Mouse (Mus musculus): Measurements from ENCODE around the gene Lmtk2.

Lmtk2 gene

DNA sequence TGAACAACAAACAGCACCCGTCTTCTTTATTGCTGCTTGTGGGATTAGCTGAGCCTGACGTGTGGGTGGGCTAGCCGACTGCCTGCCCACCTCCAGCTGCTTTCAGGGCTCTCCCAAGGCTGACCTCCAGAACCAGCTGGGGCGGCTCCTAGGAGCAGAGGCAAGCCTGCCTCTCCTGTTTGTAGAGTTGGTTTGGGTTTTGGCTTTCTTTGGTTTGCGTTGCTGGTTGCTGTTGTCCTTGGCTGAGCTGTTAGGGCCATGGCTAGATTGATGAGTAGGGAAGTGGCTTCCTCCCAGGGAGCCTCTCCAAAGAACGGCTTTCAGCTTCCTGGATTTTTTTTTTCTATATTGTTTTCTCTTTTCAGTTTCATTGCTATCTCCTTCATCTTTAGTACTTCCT lies 78.0 kb downstream of the Lmtk2 start:
- DNase-seq (ENCODE audit: low spot score in 2 of 2), result no peak

DNA sequence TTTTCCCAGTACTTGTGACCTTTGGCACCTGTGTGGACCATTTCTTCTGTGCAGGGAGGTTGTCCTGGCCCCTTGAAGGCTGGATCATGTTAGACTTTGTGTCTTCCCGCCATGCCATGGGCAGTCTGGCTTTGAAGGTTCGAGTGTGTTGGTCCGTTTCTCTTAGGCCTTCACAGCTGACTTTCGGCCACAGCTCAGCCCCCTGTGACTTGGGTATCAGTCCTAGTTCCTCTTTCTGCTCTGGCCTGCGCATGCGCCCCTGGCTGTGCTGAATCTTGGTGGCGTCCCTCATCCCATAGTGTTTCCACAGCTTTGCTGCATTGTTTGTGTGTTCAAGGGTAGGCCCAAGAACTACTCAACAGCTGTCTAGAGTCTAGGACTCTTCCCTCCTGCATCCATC lies 81.0 kb downstream of the Lmtk2 start:
- DNase-seq (ENCODE audit: low spot score in 2 of 2), result no peak

- no peak for DNase-seq (ENCODE audit: low spot score in 2 of 2)
Measured at GRCm38 (mm10) chr5:144182542-144183247, 82.5 kb downstream of the Lmtk2 start.

GRCm38 (mm10) chr5:144183248-144183559 lies 83.0 kb downstream of the Lmtk2 start:
- DNase-seq (ENCODE audit: low spot score in 2 of 2), result no peak

- no peak for DNase-seq (ENCODE audit: low spot score in 2 of 2)
Measured at GRCm38 (mm10) chr5:144183647-144184335, 83.6 kb downstream of the Lmtk2 start.

DNA sequence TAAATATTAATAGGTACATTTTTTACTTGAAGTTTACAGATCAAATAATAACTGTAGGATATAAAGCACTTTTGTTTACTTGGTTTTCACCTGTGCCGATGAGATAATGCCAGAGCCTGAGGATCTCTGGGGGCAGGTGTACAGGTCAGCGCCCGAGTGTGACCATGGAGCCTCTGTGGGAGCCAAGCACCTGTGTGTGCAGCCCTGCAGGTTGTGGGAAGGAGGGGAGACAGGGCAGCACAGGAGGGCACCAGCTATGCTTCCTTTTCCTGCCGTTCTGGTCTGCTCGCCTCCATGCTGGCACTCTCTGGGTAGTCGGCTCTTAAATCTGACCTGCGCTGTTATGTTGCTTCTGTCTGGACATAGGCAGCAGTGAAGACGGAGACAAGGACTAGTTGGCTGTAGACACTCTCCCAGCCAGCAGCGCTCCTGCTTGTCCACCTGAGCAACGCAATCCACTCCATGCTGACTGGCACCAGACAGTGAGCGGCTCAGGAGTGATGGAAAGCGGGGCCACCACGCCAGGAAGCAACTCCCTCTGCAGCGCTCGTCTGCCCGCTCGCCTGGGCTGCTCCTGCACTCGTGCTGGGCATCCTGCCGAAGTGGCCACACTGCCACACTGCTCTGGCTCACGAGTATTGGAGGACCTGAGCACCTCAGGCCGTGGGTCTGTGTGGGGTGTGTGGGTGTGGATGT lies 84.3 kb downstream of the Lmtk2 start:
- DNase-seq (ENCODE audit: low spot score in 2 of 2), result no peak

DNA sequence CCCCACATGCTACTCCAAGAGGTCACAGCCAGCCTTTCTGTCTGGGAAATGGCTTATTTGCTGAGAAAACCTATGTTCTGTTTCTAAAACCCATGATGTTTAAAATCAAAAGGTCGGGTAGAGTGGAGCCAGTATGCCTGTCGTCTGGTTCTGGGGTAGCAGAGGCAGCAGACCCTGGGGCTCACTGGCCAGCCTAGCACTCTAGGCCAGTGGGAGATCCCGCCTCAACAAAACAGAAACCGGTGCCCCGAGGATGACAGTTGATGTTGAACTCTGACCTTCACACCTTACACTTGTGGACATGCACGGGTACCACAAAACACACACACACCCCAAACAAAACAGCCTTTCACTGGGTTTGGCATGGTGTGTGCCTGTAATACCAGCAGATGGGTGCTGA lies 88.2 kb downstream of the Lmtk2 start:
- DNase-seq (ENCODE audit: low spot score in 2 of 2), result no peak

DNA sequence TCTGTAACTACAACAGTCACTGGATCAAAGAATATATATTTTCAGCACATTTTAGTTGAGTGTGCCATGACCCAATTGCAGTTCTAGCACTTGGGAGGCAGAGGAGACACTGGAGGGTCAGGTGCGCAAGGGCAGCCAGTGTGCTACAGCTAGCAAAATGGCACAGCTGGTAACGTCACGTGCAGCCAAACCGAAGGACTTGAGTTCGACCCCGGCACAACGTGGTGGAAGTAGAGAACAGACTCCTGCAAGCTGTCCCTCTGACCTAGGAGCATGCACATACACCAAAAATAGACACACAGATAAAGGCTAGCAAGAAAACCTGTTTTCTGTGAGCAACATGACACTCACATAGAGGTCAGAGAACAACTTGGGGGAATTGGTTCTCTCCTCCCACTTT lies 89.1 kb downstream of the Lmtk2 start:
- DNase-seq (ENCODE audit: low spot score in 2 of 2), result no peak

DNA sequence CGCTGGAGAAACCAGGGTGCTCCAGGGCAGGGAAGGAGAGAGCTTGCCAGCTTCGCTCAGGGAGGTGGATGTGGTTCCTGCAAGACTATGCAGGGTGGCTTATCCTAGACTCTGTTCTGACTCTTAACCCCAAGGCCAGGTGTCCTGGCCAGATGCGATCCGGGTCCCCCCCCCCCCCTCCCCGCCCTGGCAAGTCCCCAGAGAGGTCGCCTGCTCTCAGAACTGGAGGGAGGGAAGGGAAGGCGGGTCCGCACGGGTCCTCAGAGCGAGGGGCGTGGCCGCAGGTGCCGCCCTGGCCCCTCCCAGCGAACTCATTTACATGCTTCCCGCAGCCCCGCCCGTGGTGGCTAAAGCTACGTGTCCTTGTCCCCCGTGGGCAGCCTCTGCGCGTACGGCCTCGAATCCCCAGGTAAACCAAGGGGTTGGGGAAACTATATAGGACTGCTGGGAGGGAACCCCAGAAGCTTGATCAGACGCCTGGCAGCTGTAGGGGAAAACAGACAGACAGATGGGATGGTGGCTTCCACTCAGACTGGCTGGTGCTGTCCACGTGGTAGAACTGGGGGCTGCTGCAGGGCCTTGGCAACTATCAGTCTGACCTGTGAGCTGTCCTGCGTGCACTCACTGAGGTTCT lies 89.8 kb downstream of the Lmtk2 start, which contains the start of gene Bhlha15:
TSS of gene Bhlha15 (plus strand) at position 337 of the 634 bp plus-strand sequence.
- DNase-seq (ENCODE audit: low spot score in 2 of 2), result no peak

DNA sequence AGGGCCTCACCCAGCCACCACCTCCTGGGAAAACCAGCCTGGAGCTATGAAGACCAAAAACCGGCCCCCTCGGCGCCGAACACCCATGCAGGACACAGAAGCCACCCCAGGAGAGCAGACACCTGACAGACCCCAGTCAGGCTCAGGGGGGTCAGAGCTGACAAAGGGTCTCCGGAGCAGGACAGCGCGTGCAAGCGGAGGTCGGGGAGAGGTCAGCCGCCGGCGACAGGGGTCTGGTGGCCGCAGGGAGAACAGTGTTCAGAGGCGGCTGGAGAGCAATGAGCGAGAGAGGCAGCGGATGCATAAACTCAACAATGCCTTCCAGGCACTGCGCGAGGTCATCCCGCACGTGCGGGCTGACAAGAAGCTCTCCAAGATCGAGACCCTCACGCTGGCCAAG lies 90.8 kb downstream of the Lmtk2 start:
- DNase-seq (ENCODE audit: low spot score in 2 of 2), result no peak

DNA sequence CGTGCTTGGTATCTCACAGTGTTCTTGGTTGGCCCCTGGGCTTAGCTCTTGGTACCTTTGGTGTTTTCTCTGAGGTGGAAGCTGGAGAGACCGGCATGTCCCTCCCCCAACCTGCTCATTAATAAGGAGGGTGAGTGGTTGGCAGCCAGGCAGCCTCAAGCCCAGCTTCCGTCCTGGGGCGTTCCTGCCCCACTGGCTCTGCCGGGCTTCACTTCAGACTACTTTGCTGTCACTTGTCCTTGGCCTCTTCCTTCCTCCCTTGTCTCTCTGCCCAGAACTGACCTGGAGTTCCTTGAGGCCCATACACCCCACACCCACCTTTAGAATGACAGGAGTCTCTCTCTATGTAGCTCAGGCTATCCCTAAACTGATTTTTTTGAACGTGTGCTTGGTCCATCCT lies 92.4 kb downstream of the Lmtk2 start:
- no peak for DNase-seq (ENCODE audit: low spot score in 2 of 2)

- DNase-seq (ENCODE audit: low spot score in 2 of 2), result no peak
Measured at GRCm38 (mm10) chr5:144194416-144194815, 94.2 kb downstream of the Lmtk2 start.

GRCm38 (mm10) chr5:144195567-144195966 lies 95.3 kb downstream of the Lmtk2 start:
- no peak for DNase-seq (ENCODE audit: low spot score in 2 of 2)

GRCm38 (mm10) chr5:144200616-144201015 lies 100.4 kb downstream of the Lmtk2 start:
- DNase-seq (ENCODE audit: low spot score in 2 of 2), result no peak

- DNase-seq (ENCODE audit: low spot score in 2 of 2), result no peak
Measured at GRCm38 (mm10) chr5:144202430-144202829, 102.2 kb downstream of the Lmtk2 start.

GRCm38 (mm10) chr5:144203398-144203959 lies 103.2 kb downstream of the Lmtk2 start:
- no peak for DNase-seq (ENCODE audit: low spot score in 2 of 2)

GRCm38 (mm10) chr5:144204303-144204702 lies 104.1 kb downstream of the Lmtk2 start:
- no peak for DNase-seq (ENCODE audit: low spot score in 2 of 2)

- no peak for DNase-seq (ENCODE audit: low spot score in 2 of 2)
Measured at GRCm38 (mm10) chr5:144204911-144205310, 104.7 kb downstream of the Lmtk2 start.

GRCm38 (mm10) chr5:144206069-144206468 lies 105.8 kb downstream of the Lmtk2 start:
- no peak for DNase-seq (ENCODE audit: low spot score in 2 of 2)

GRCm38 (mm10) chr5:144207478-144207877 lies 107.2 kb downstream of the Lmtk2 start:
- DNase-seq (ENCODE audit: low spot score in 2 of 2), result peak; percentile 52 to 76

DNA sequence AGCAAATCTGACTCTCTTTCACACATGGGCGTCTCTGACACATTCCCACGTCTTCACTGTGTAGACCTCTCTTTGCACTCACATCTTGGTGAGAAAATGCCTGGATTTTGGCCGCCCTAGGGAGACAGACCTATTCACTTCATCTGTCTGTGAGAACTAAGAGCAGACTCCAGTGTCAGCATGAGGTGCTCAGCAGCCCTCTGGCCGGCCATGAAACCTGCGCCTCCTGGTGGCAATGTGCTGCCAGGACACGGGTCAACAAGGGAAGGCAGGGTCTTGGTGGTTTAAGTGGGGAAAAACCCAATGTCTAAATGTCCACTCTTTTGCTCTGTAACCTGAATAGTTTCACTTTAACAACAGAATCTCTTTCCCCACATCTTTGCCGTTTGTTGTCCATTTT lies 114.2 kb downstream of the Lmtk2 start:
- DNase-seq (ENCODE audit: low spot score in 2 of 2), result no peak

DNA sequence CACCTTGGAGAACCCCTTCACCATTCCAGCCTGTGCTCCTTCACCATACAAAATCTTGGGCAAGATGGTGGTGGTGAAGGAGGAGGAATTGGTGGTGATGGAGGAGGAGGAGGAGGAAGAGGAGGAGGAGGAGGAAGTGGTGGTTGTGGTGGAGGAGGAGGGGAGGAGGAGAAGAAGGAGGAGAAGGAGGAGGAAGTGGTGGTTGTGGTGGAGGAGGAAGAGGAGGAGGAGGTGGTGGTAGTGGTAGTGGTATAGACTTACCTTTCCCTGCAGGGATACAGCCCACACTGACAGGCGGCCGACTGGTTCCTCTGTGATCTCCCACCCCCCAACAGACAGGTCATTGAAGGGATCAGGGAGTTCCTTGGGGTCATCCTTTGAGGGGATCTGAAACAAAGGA lies 115.8 kb downstream of the Lmtk2 start:
- no peak for DNase-seq (ENCODE audit: low spot score in 2 of 2)
